17 mouse cellular contexts compared by ENCODE assay signal in genomic region chr4:120003006-120003405, GRCm38 (mm10).
DNase-seq lines count a peak whose midpoint lies in the region; ATAC-seq and TF ChIP-seq lines count a peak whose summit lies in the region.
"Had no signal": no experiment of that assay in that cellular context is flagged by ENCODE, and none has a peak within 500 bp of the region (broad histone marks: within the 10 kb centered on the region; RNA-seq: fewer than 3 reads in every experiment).

No protein-coding gene starts in this region.

- no peak for DNase-seq in forebrain, postnatal 0 days
- DNase-seq in layer of hippocampus, adult 2 months (ENCODE audit: low spot score in 2 of 2), result no peak
- no peak for DNase-seq in layer of hippocampus, postnatal 14 days (ENCODE audit: low spot score in 2 of 2)
- no peak for DNase-seq in CH12.LX (ENCODE audit: extremely low read depth)
- no peak for DNase-seq in cerebellum, postnatal 14 days
- DNase-seq in heart, postnatal 25 days (ENCODE audit: low spot score), result no peak
- DNase-seq: cerebellum, postnatal 36 days; heart, adult 11 months; heart, postnatal 14 days; layer of hippocampus, adult 9-11 months; left cerebral cortex, postnatal 4 days; lung, postnatal 10 days; right cerebral cortex, adult 18-20 months; thymus, adult 18-20 months had no signal

- H3K4me3 ChIP-seq in forebrain, postnatal 0 days (ENCODE audit: low read depth, low read length), result no peak overlapping the region
- no peak overlapping the region for H3K4me3 ChIP-seq in forebrain, embryonic 16.5 days (replicated peaks; ENCODE audit: low read length)
- H3K4me3 ChIP-seq in layer of hippocampus, adult 2 months, result no peak overlapping the region
- H3K4me3 ChIP-seq in CH12.LX (replicated peaks in 1 of 3; ENCODE audit: low read depth in 2 of 3, low read length in 2 of 3, poor library complexity in 1 of 3), result no peak overlapping the region
- no peak overlapping the region for H3K4me3 ChIP-seq in cortical plate, adult 2 months (ENCODE audit: insufficient read depth, low read length)

- no peaks in the 10 kb centered on the region for H3K9me3 ChIP-seq in forebrain, postnatal 0 days (ENCODE audit: low read length)
- no peaks in the 10 kb centered on the region for H3K9me3 ChIP-seq in forebrain, embryonic 16.5 days (ENCODE audit: control insufficient read depth, low read length)
- H3K9me3 ChIP-seq in CH12.LX (replicated peaks; ENCODE audit: low read length), result no peaks in the 10 kb centered on the region

- H3K79me2 ChIP-seq in CH12.LX (replicated peaks; ENCODE audit: control insufficient read depth, extremely low read depth, insufficient read depth, poor library complexity, severe bottlenecking), result no peaks in the 10 kb centered on the region

- no peak for ATAC-seq in forebrain, postnatal 0 days
- no peak for ATAC-seq in forebrain, embryonic 16.5 days
- ATAC-seq: midbrain, embryonic 16.5 days had no signal

- H3K27me3 ChIP-seq in forebrain, postnatal 0 days (ENCODE audit: insufficient read depth, low read length), result no peaks in the 10 kb centered on the region
- no peaks in the 10 kb centered on the region for H3K27me3 ChIP-seq in forebrain, embryonic 16.5 days (replicated peaks; ENCODE audit: control insufficient read depth, insufficient read depth, low read length)
- H3K27me3 ChIP-seq in CH12.LX (replicated peaks), result no peaks in the 10 kb centered on the region

- H3K27ac ChIP-seq in forebrain, postnatal 0 days (ENCODE audit: low read depth, low read length), result no peak overlapping the region
- no peak overlapping the region for H3K27ac ChIP-seq in forebrain, embryonic 16.5 days (ENCODE audit: low read length)
- no peak overlapping the region for H3K27ac ChIP-seq in layer of hippocampus, adult 2 months
- H3K27ac ChIP-seq in CH12.LX (ENCODE audit: insufficient read depth, low read depth), result peak overlapping the region; percentile 6; the same call in 1 of the 2 replicates
- H3K27ac ChIP-seq in cortical plate, adult 2 months (ENCODE audit: insufficient read depth, low read length), result no peak overlapping the region

- H3K4me2 ChIP-seq in forebrain, postnatal 0 days (ENCODE audit: low read depth), result no peak overlapping the region
- no peak overlapping the region for H3K4me2 ChIP-seq in forebrain, embryonic 16.5 days (ENCODE audit: low read length)
- no peak overlapping the region for H3K4me2 ChIP-seq in CH12.LX (ENCODE audit: insufficient read depth, low read depth, poor library complexity, severe bottlenecking)

- no peak for TF ChIP-seq POLR2A in CH12.LX (IDR thresholded peaks at IDR 0.05; ENCODE audit: low read depth, low read length)
- no peak for TF ChIP-seq POLR2A in cortical plate, adult 2 months (IDR thresholded peaks at IDR 0.05; ENCODE audit: extremely low read depth, insufficient read depth, low read length)

- no peak overlapping the region for H3K9ac ChIP-seq in forebrain, postnatal 0 days
- H3K9ac ChIP-seq in forebrain, embryonic 16.5 days (replicated peaks; ENCODE audit: low read depth, low read length), result no peak overlapping the region
- H3K9ac ChIP-seq in CH12.LX (ENCODE audit: insufficient read depth, low read depth), result no peak overlapping the region

- in situ Hi-C loops in CH12.LX (cut with MboI; ENCODE audit: low pct_ligation_motif_present, low pct_unique_long_range_greater_than_20kb, low sequenced_read_pairs), result no loop called here

- H3K36me3 ChIP-seq in forebrain, postnatal 0 days (ENCODE audit: insufficient read depth), result no peaks in the 10 kb centered on the region
- no peaks in the 10 kb centered on the region for H3K36me3 ChIP-seq in forebrain, embryonic 16.5 days (ENCODE audit: control insufficient read depth, insufficient read depth)
- H3K36me3 ChIP-seq in CH12.LX (replicated peaks in 1 of 2; ENCODE audit: control insufficient read depth in 1 of 2, insufficient read depth in 1 of 2, low read length in 1 of 2), result peaks cover 0 to 2% of the 10 kb centered on the region in 2 experiments

- no peaks in the 10 kb centered on the region for H3K4me1 ChIP-seq in forebrain, postnatal 0 days (ENCODE audit: insufficient read depth)
- H3K4me1 ChIP-seq in forebrain, embryonic 16.5 days (replicated peaks; ENCODE audit: control insufficient read depth, insufficient read depth, low read length), result 0 out of 2 replicates have a peak, but pooled peaks cover under 1% of the 10 kb centered on the region
- peaks cover 32 to 76% of the 10 kb centered on the region in 2 experiments for H3K4me1 ChIP-seq in CH12.LX (ENCODE audit: control insufficient read depth in 1 of 2, insufficient read depth in 2 of 2)
- peaks cover 7% of the 10 kb centered on the region; the same call in 1 of the 2 replicates for H3K4me1 ChIP-seq in cortical plate, adult 2 months (ENCODE audit: control insufficient read depth, insufficient read depth, low read length)

- intact Hi-C loops in heart, postnatal 25 days (cut with DNase I), result no loop called here

- dilution Hi-C loops in CH12.LX (cut with MboI; ENCODE audit: extremely low pct_ligation_motif_present, extremely low pct_unique_long_range_greater_than_20kb, low sequenced_read_pairs), result no loop called here

- TF ChIP-seq EP300 in CH12.LX (IDR thresholded peaks at IDR 0.05; ENCODE audit: low read length), result no peak

- peak; percentile 47 for TF ChIP-seq RAD21 in CH12.LX (IDR thresholded peaks at IDR 0.05; ENCODE audit: low read depth, low read length)

- WGBS in forebrain, postnatal 0 days, result 44% methylated on average over 3 of the region's 3 CpGs
- WGBS in forebrain, embryonic 16.5 days, result 41% methylated on average over 3 of the region's 3 CpGs

- TF ChIP-seq CTCF in forebrain, postnatal 0 days (IDR thresholded peaks at IDR 0.05; ENCODE audit: low read depth), result peak; percentile 26; the same call in 1 of the 2 replicates
- TF ChIP-seq CTCF in layer of hippocampus, adult 2 months (conservative IDR thresholded peaks at IDR 0.05), result peak; percentile 65
- peak; percentile 16 to 66; a peak in 3 of 4 replicates for TF ChIP-seq CTCF in CH12.LX (conservative IDR thresholded peaks at IDR 0.05 in 1 of 2, IDR thresholded peaks at IDR 0.05 in 1 of 2; ENCODE audit: low read depth in 2 of 2, low read length in 2 of 2)
- TF ChIP-seq CTCF in cortical plate, adult 2 months (IDR thresholded peaks at IDR 0.05; ENCODE audit: extremely low read depth, insufficient read depth, low read length), result 0 out of 2 replicates have a peak, but pooled peaks have one; percentile 8

TF ChIP-seq in CH12.LX, 34 proteins besides CTCF, POLR2A, EP300 and RAD21:
- 0 out of 2 replicates have a peak, but pooled peaks have one; percentile 11 for TF ChIP-seq MEF2A (IDR thresholded peaks at IDR 0.05; ENCODE audit: borderline replicate concordance, low read depth, low read length)
- TF ChIP-seq GABPA (IDR thresholded peaks at IDR 0.05; ENCODE audit: insufficient replicate concordance, low read depth, low read length), result no peak
- no peak for TF ChIP-seq NRF1 (IDR thresholded peaks at IDR 0.05; ENCODE audit: low read depth, low read length)
- peak; percentile 69 for TF ChIP-seq SMC3 (IDR thresholded peaks at IDR 0.05; ENCODE audit: low read depth, low read length)

Comparison
In these comparisons a context has a peak if more than half of its experiments do, and no peak if none do; other contexts are left out.
1. CTCF ChIP-seq: peak in every context shown above with its lines; median percentile 65 in layer of hippocampus, adult 2 months; 41 in CH12.LX; 26 in forebrain, postnatal 0 days; 8 in cortical plate, adult 2 months.